Mouse (Mus musculus): ENCODE measurements at regions not wholly inside any gene's neighbourhood (a gene's known extent, or its start where the extent isn't known, plus 50 kb on each side); places are given as distances from the start of the nearest gene placed in this dataset.

GRCm38 (mm10) chr15:67979451-67979850, 1478.7 kb upstream of the Lrrc6 start:
- TF ChIP-seq ELF1 (IDR thresholded peaks at IDR 0.05; ENCODE audit: low read depth, low read length) (no peak), GABPA (IDR thresholded peaks at IDR 0.05; ENCODE audit: insufficient replicate concordance, low read depth, low read length) (no peak), ZC3H11A (IDR thresholded peaks at IDR 0.05; ENCODE audit: low read depth, low read length) (no peak), HCFC1 (IDR thresholded peaks at IDR 0.05; ENCODE audit: low read depth, low read length) (no peak), MAZ (IDR thresholded peaks at IDR 0.05; ENCODE audit: low read depth, low read length) (no peak), ZMIZ1 (IDR thresholded peaks at IDR 0.05; ENCODE audit: low read depth, low read length) (no peak), RAD21 (IDR thresholded peaks at IDR 0.05; ENCODE audit: low read depth, low read length) (no peak)
- dilution Hi-C loops (cut with MboI; ENCODE audit: extremely low pct_ligation_motif_present, extremely low pct_unique_long_range_greater_than_20kb, low sequenced_read_pairs): no loop called here

GRCm38 (mm10) chr15:67977210-67977609, 1476.5 kb upstream of the Lrrc6 start:
- H3K27me3 ChIP-seq (replicated peaks): no peaks in the 10 kb centered on the region
- DNase-seq (ENCODE audit: extremely low read depth): no peak
- H3K27ac ChIP-seq (ENCODE audit: insufficient read depth, low read depth): no peak overlapping the region
- H3K36me3 ChIP-seq (replicated peaks in 1 of 2; ENCODE audit: control insufficient read depth in 1 of 2, insufficient read depth in 1 of 2, low read length in 1 of 2): no peaks in the 10 kb centered on the region
- no peaks in the 10 kb centered on the region for H3K79me2 ChIP-seq (replicated peaks; ENCODE audit: control insufficient read depth, extremely low read depth, insufficient read depth, poor library complexity, severe bottlenecking)
- dilution Hi-C loops (cut with MboI; ENCODE audit: extremely low pct_ligation_motif_present, extremely low pct_unique_long_range_greater_than_20kb, low sequenced_read_pairs): no loop called here
- peaks cover under 1 to 1% of the 10 kb centered on the region in 2 experiments; a peak in 2 of 4 replicates for H3K4me1 ChIP-seq (ENCODE audit: control insufficient read depth in 1 of 2, insufficient read depth in 2 of 2)
- H3K4me3 ChIP-seq (replicated peaks in 1 of 3; ENCODE audit: low read depth in 2 of 3, low read length in 2 of 3, poor library complexity in 1 of 3): no peak overlapping the region
- TF ChIP-seq ZMIZ1 (IDR thresholded peaks at IDR 0.05; ENCODE audit: low read depth, low read length): no peak
- no peak for TF ChIP-seq RAD21 (IDR thresholded peaks at IDR 0.05; ENCODE audit: low read depth, low read length)
- no peak for TF ChIP-seq JUN (IDR thresholded peaks at IDR 0.05; ENCODE audit: insufficient read depth, low read depth, low read length)
- TF ChIP-seq E2F4 (IDR thresholded peaks at IDR 0.05; ENCODE audit: insufficient replicate concordance, low read depth, low read length): no peak
- no peak for TF ChIP-seq ETS1 (conservative IDR thresholded peaks at IDR 0.05; ENCODE audit: low read depth, low read length)
- no peak for TF ChIP-seq JUND (conservative IDR thresholded peaks at IDR 0.05; ENCODE audit: low read depth, low read length)
- TF ChIP-seq MAX (IDR thresholded peaks at IDR 0.05; ENCODE audit: low read length): no peak
- no peak for TF ChIP-seq MEF2A (IDR thresholded peaks at IDR 0.05; ENCODE audit: borderline replicate concordance, low read depth, low read length)
- TF ChIP-seq TCF12 (IDR thresholded peaks at IDR 0.05; ENCODE audit: low read depth, low read length): no peak
- TF ChIP-seq PAX5 (IDR thresholded peaks at IDR 0.05; ENCODE audit: low read length): no peak
- TF ChIP-seq UBTF (IDR thresholded peaks at IDR 0.05; ENCODE audit: low read depth, low read length): no peak
- TF ChIP-seq EP300 (IDR thresholded peaks at IDR 0.05; ENCODE audit: low read length): no peak
- no peak for TF ChIP-seq CTCF (conservative IDR thresholded peaks at IDR 0.05 in 1 of 2, IDR thresholded peaks at IDR 0.05 in 1 of 2; ENCODE audit: low read depth in 2 of 2, low read length in 2 of 2)
- in situ Hi-C loops (cut with MboI; ENCODE audit: low pct_ligation_motif_present, low pct_unique_long_range_greater_than_20kb, low sequenced_read_pairs): no loop called here
- H3K9me3 ChIP-seq (replicated peaks; ENCODE audit: low read length): no peaks in the 10 kb centered on the region
- no peak overlapping the region for H3K9ac ChIP-seq (ENCODE audit: insufficient read depth, low read depth)
- no peak overlapping the region for H3K4me2 ChIP-seq (ENCODE audit: insufficient read depth, low read depth, poor library complexity, severe bottlenecking)

More at GRCm38 (mm10) chr15:67979451-67979850, 1478.7 kb upstream of the Lrrc6 start:
- Histone ChIP-seq H3K27ac (ENCODE audit: insufficient read depth, low read depth) (no peak overlapping the region), H3K4me1 (ENCODE audit: control insufficient read depth in 1 of 2, insufficient read depth in 2 of 2) (peaks cover 3 to 4% of the 10 kb centered on the region in 2 experiments; a peak in 2 of 4 replicates), H3K27me3 (replicated peaks) (no peaks in the 10 kb centered on the region), H3K36me3 (replicated peaks in 1 of 2; ENCODE audit: control insufficient read depth in 1 of 2, insufficient read depth in 1 of 2, low read length in 1 of 2) (no peaks in the 10 kb centered on the region), H3K79me2 (replicated peaks; ENCODE audit: control insufficient read depth, extremely low read depth, insufficient read depth, poor library complexity, severe bottlenecking) (no peaks in the 10 kb centered on the region), H3K9me3 (replicated peaks; ENCODE audit: low read length) (no peaks in the 10 kb centered on the region), H3K4me2 (ENCODE audit: insufficient read depth, low read depth, poor library complexity, severe bottlenecking) (no peak overlapping the region), H3K4me3 (replicated peaks in 1 of 3; ENCODE audit: low read depth in 2 of 3, low read length in 2 of 3, poor library complexity in 1 of 3) (no peak overlapping the region), H3K9ac (ENCODE audit: insufficient read depth, low read depth) (no peak overlapping the region)
- DNase-seq (ENCODE audit: extremely low read depth): no peak
- in situ Hi-C loops (cut with MboI; ENCODE audit: low pct_ligation_motif_present, low pct_unique_long_range_greater_than_20kb, low sequenced_read_pairs): no loop called here

All from CH12.LX (cell line).